Mouse (Mus musculus) gastrocnemius, adult 2 months (tissue): ENCODE data around the gene Zfr2. TPM values are rescaled to one million over a fixed set of nuclear protein-coding genes. Genes with fewer than 3 reads are reported as not detected.

ENCODE experiments used
- DNase-seq: peaks from one replicate; pipeline ENCODE4 v3.0.0; 2022
- H3K27ac ChIP-seq: fragments of 200-600 bp; 2 replicates; pipeline ENCODE4 v1.8.1; 2022; ENCODE audit warnings: mild to moderate bottlenecking
- H3K4me3 ChIP-seq: fragments of 200-600 bp; 2 replicates; pipeline ENCODE4 v1.8.1; 2022; ENCODE audit warnings: mild to moderate bottlenecking, moderate library complexity
- CTCF ChIP-seq: fragments of 200-600 bp; IDR thresholded peaks from 2 replicates; pipeline ENCODE4 v1.8.1; 2022; ENCODE audit warnings: antibody characterized with exemption, mild to moderate bottlenecking, moderate library complexity
- intact Hi-C: fragments of 180-260 bp; cut with DNase I; formaldehyde crosslinking; loops from one replicate; pipeline ENCODE4 v1.15.1; 2025
- total RNA-seq, 2 experiments: library from RNA; stranded (reverse); gene quantifications; 2 replicates each; pipeline ENCODE4 v1.2.3; 2021

Gene Zfr2
- total RNA-seq, 2 experiments from 2014 or later, result 1.8 to 2.7 TPM

- intact Hi-C loops, result loop anchor here (2.0 to 5.0 kb wide), 3 partner anchors 17 to 165 kb away; no protein-coding TSS in a partner anchor
- no peak overlapping the region for H3K4me3 ChIP-seq
- H3K27ac ChIP-seq, result no peak overlapping the region
- peak; percentile 71 for DNase-seq
- peak; percentile 85 for TF ChIP-seq CTCF
These were observed 54.7 kb downstream of the Zfr2 start for GRCm38 (mm10) chr10:81287513-81288157.

DNA sequence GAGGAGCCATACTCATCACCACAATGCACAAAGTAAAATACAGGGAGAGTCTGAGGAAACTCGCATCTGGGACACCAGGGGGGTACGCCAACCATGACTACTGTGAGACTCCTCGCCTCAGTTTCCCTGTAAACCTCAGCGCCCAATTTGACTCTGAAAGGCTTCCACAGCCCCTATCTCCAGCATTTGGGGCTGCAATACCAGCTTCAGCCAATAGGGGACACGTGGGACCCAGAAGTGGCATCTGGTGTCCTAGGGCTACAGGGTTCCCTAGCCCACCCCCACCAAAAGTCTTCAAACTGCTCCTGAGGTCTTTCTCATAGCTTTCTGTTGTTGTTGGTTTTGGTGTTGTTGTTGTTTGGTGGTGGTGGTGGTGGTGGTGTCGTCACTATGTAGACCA lies 55.6 kb downstream of the Zfr2 start:
- peak; percentile 64 for TF ChIP-seq CTCF
- intact Hi-C loops, result loop anchor here (2.0 to 5.0 kb wide), 3 partner anchors 16 to 164 kb away; no protein-coding TSS in a partner anchor
- Histone ChIP-seq H3K4me3 (no peak overlapping the region), H3K27ac (no peak overlapping the region)
- no peak for DNase-seq

DNA sequence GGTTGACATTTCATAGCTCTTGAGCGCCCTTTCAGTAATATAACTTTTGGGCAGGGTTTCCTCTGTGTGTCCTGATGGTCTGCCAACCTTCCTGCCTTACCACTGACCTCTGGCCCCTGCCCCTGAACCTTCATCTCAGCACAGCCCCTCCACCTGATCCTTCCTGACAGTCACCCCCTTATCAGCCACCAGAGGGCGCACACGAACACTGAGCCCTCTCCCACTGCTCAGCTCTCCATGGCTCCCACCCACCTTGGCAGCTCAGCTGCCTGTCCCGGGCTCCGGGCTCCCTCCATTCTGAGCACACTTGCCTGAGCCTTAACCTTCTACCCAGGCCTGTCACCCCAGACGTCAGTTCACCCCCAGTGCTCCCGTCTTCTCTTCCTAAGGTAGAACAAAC lies 56.3 kb downstream of the Zfr2 start:
- peak; percentile 76 for DNase-seq
- Histone ChIP-seq H3K4me3 (no peak overlapping the region), H3K27ac (no peak overlapping the region)
- TF ChIP-seq CTCF, result peak; percentile 91
- intact Hi-C loops, result loop anchor here (2.0 to 5.0 kb wide), 3 partner anchors 16 to 163 kb away; no protein-coding TSS in a partner anchor

DNA sequence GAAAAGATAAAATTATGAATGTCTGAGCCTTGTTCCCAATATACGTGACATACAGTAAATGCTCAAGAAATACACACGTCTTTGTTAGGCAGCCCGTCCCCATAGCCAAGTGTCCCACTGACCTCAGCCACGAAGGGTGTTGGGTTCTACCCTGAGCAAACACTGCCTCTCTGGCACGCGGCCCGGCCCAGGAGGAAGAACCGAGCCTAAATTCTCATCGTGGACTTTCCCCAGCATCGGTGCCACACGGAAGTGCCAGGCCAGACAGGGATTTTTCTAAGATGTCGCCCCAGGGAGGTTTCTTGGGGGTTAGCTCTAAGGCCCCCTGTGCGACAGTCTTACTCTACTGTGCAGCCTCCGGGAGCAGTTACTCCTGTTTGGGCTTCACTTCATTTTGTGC lies 56.9 kb downstream of the Zfr2 start:
- no peak for DNase-seq
- Histone ChIP-seq H3K27ac (no peak overlapping the region), H3K4me3 (no peak overlapping the region)
- intact Hi-C loops, result loop anchor here (2.0 to 5.0 kb wide), 4 partner anchors 15 to 162 kb away; partner anchors contain the start of gene Hmg20b
- TF ChIP-seq CTCF, result no peak

DNA sequence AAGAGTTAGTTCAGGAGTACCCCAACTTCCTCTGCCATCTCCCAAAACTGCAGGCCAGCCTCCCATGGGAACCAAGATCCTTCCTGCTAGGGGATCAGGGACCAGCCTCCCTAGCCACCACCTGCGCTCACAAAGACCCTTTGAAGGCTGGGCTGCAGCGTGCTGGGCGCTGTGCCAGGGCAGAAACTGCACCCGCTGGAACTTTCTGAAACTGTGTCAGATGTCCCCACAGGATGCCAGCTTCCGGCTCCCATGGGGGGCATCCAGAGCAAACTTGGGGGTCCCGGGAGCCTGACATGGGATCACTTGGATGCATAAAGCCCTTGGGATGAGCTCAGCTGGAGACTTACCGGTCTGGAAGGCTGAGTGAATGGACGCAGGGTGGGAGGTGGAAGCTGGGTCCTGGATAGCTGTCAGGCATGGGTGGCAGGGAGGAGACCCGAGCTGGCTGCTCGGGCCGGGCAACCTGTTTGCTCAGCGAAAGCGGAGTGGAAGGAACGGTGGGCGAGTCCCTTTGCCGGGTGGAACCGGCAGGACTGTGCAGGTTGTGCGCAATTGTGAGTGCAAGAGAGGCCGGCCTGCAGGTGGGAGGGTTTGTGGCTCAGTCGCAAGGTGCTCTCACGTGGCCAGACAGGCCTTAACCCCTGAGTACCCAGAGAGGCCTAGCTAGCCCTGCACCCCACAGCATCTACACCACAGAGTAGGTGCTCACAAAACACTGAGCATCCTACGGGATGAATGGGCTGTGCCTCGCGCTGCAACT lies 57.9 kb downstream of the Zfr2 start:
- no peak overlapping the region for H3K4me3 ChIP-seq
- intact Hi-C loops, result loop anchor here (5.0 kb wide), 1 partner anchor 61 kb away; the partner anchor contains the start of gene Hmg20b
- H3K27ac ChIP-seq, result no peak overlapping the region
- no peak for TF ChIP-seq CTCF
- DNase-seq, result no peak

- intact Hi-C loops, result loop anchor here (2.0 to 5.0 kb wide), 2 partner anchors 27 to 61 kb away; partner anchors contain the start of gene Hmg20b
- H3K4me3 ChIP-seq, result no peak within 1 kb of the TSS
- TF ChIP-seq CTCF, result no peak
These were observed 58.7 kb downstream of the Zfr2 start, which contains the start of gene Tjp3 for GRCm38 (mm10) chr10:81291511-81292104. TSS of gene Tjp3 (minus strand) at chr10:81291581.

DNA sequence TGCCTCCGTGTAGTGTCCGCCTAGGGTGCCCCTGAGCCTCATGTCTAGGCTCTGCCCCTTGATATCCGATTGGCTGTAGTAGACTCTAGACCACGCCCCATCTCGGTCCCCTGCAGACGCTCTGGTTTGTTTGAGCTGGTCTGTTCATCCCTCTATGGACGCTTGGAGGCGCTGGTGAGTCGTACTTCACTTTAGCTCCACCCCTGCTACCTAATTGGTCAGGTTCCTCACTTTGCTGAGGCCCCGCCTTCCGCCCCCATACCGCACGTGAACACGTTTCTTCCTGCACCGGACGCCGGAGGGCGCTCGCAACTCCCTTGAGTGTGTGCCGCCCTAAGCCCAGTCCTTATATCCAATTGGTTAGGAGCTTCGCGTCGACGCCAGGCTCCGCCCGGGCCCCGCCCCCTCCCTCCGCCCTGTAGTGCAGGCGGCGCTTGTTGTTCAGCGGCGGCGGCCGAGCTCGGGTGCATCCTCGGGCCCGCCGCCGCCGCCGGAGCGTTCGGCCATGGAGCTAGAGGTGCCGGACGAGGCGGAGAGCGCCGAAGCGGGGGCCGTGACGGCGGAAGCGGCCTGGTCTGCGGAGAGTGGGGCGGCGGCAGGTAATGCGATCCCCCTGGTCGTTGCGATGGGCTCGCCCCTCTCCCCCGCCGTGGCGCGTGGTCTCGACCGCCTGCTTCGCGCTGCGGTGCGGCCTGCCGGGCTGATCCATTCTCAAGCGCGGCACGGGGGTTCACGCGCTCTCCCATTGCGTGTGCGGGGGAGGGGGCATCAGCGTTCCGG lies 59.8 kb downstream of the Zfr2 start, which contains the start of gene Pip5k1c:
TSS of gene Pip5k1c (plus strand) at position 410 of the 780 bp plus-strand sequence.
- intact Hi-C loops, result loop anchor here (2.0 to 5.0 kb wide), 2 partner anchors 26 to 60 kb away; partner anchors contain the start of gene Hmg20b
- Histone ChIP-seq H3K27ac (peak within 1 kb of the TSS; percentile 95), H3K4me3 (peak within 1 kb of the TSS; percentile 90)
- DNase-seq, result peak; percentile 99
- TF ChIP-seq CTCF, result peak; percentile 89

More at GRCm38 (mm10) chr10:81291511-81292104, 58.7 kb downstream of the Zfr2 start, which contains the start of gene Tjp3:
- no peak within 1 kb of the TSS for H3K27ac ChIP-seq
- no peak for DNase-seq

DNA sequence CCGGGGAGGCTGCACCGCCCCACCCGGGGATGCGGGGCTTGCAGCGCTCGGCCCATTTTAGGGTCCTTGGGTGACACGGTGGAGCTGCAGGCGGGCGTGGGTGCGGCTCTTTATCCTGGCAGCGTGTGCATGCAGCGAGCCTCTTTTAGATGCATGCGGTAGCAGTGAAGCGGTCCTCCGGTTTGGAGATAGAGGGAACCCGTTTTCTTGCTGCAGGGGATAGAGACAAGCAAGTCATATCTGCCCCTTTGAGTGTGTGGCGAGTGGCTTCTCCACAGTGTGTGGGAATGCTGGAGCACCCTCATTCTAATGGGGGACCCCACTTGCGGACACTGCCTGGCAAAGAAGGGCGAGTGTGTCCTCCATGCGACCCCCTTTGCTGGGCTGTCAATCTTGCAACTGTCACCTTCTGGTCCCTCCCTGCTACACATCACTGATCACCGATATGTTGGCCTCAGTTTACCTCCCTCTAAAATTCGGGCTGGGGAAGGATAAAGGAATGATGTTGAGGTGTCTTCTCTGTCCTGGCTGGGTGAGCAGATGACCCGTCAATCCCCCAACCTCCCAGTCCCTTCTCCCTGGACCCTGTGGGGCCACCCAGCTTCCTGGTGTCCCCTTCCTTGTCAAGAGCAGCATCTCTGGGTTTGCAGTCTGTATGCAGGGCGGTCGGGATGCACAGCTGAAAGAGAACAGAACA lies 60.5 kb downstream of the Zfr2 start:
- peak overlapping the region; percentile 95 for H3K27ac ChIP-seq
- no peak for TF ChIP-seq CTCF
- H3K4me3 ChIP-seq, result peak overlapping the region; percentile 90
- DNase-seq, result no peak
- intact Hi-C loops, result loop anchor here (2.0 to 5.0 kb wide), 2 partner anchors 25 to 59 kb away; partner anchors contain the start of gene Hmg20b

DNA sequence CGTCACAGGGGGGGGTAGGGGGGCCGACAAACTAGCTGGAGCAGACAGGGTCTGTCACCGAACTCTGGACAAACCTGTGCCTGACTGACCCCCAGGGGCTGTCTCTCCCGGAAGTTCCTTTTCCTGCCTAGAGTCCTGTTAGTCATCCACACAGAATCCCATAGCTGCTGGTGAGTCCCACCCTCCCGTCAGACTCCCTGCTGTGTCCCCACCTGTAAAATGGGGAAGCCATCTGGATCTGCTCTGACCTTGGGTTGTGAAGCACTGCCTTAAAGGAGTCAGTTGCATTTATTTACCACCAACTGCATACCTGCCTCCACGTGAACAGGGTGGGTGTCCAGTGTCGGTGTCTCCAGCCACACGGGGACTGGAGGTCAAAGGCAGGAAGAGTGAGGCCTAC lies 61.5 kb downstream of the Zfr2 start:
- TF ChIP-seq CTCF, result no peak
- peak overlapping the region; percentile 90 for H3K4me3 ChIP-seq
- intact Hi-C loops, result loop anchor here (5.0 kb wide), 1 partner anchor 58 kb away; the partner anchor contains the start of gene Hmg20b
- DNase-seq, result no peak
- peak overlapping the region; percentile 95 for H3K27ac ChIP-seq

DNA sequence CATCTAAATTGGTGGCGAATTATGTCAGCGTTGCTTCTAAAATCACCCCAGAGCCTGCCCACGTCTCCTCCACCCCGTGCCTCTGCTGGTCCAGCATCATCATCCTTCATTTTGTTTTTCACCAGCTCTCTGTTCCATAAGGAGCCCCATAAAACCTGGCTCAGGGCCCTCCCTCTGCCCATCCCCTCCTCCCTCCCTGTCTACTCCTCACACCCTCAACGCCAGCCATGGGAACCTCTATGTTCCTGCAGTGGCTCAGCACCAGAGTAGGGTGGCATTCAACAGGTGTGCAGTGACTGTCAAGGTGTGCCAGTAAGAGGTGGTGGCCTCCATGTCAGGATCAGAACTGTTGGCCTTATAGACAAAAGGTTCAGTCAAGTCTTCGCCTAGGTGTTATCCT lies 62.2 kb downstream of the Zfr2 start:
- no peak for DNase-seq
- no peak for TF ChIP-seq CTCF
- intact Hi-C loops, result no loop called here
- peak overlapping the region; percentile 95 for H3K27ac ChIP-seq
- H3K4me3 ChIP-seq, result peak overlapping the region; percentile 90; the same call in 1 of the 2 replicates

DNA sequence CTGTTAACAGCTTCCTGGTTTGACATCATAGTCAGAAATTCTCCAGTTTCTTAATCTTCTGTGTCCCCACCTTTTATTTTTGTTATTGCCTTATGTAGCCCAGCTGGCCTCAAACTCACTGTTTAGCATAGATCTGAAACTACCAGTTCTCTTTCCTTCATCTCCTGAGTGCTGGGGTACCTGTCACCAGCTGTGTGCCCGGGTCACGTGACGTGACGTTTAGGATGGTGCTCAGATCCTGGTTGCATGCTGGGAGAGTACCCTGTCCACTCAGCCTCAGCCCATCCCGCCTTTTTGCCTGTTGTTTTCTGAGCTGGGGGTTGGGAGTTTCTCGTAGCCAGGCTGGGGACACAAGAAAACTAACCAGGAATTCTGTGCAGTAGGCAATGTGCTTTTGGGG lies 64.3 kb downstream of the Zfr2 start:
- TF ChIP-seq CTCF, result no peak
- no peak for DNase-seq
- Histone ChIP-seq H3K27ac (peak overlapping the region; percentile 87), H3K4me3 (peak overlapping the region; percentile 61)
- intact Hi-C loops, result no loop called here
